ENCODE assay signal across 9 mouse cellular contexts in the genomic region with DNA sequence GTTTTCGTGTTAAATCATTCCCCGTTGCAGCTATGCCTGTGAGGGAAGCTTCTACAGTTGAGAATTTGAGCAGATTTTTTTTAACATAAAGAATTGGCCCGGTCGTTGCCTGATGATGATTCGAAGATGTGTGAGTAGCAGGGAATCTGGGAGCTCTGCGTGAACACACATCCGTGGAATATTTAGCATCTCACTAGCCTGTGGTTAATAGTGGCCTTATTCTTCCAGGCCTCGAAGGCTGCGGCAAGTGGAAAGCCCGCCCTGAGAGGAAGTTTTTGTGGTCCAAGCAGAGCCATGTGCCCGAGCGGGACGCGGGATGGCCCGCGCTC. TPM values are rescaled to one million over a fixed set of nuclear protein-coding genes. Genes with fewer than 3 reads are reported as not detected.
DNase-seq lines count a peak whose midpoint lies in the region; ATAC-seq and TF ChIP-seq lines count a peak whose summit lies in the region.
"Had no signal": no experiment of that assay in that cellular context is flagged by ENCODE, and none has a peak within 500 bp of the region (broad histone marks: within the 10 kb centered on the region; RNA-seq: fewer than 3 reads in every experiment).

No protein-coding gene starts in this region.

- H3K4me3 ChIP-seq in lung, embryonic 16.5 days (ENCODE audit: low read length): peak overlapping the region; percentile 75
- H3K4me3 ChIP-seq in forebrain, embryonic 11.5 days (ENCODE audit: low read depth, low read length): peak overlapping the region; percentile 77
- peak overlapping the region; percentile 64 for H3K4me3 ChIP-seq in limb, embryonic 11.5 days (ENCODE audit: low read depth, low read length)
- peak overlapping the region; percentile 59 for H3K4me3 ChIP-seq in olfactory bulb, adult 2 months (ENCODE audit: insufficient read depth, low read depth, low read length)

- 1% methylated on average over 16 of the region's 16 CpGs for WGBS in lung, embryonic 16.5 days
- WGBS in forebrain, embryonic 11.5 days: 2% methylated on average over 16 of the region's 16 CpGs
- WGBS in limb, embryonic 11.5 days: 2% methylated on average over 16 of the region's 16 CpGs
- WGBS in olfactory bulb, adult 2 months: 10% methylated on average over 16 of the region's 16 CpGs

- no peaks in the 10 kb centered on the region for H3K9me3 ChIP-seq in lung, embryonic 16.5 days (ENCODE audit: control insufficient read depth, low read length)
- no peaks in the 10 kb centered on the region for H3K9me3 ChIP-seq in forebrain, embryonic 11.5 days (ENCODE audit: control insufficient read depth, low read length)
- H3K9me3 ChIP-seq in limb, embryonic 11.5 days (ENCODE audit: control insufficient read depth, low read length): no peaks in the 10 kb centered on the region

- no peak for TF ChIP-seq POLR2A in olfactory bulb, adult 2 months (IDR thresholded peaks at IDR 0.05; ENCODE audit: insufficient read depth, low read depth, low read length)

- H3K9ac ChIP-seq in lung, embryonic 16.5 days (ENCODE audit: low read length): peak overlapping the region; percentile 55
- peak overlapping the region; percentile 79 for H3K9ac ChIP-seq in forebrain, embryonic 11.5 days (ENCODE audit: low read length)
- no peak overlapping the region for H3K9ac ChIP-seq in limb, embryonic 11.5 days (ENCODE audit: low read length)

- peak overlapping the region; percentile 100 for H3K4me2 ChIP-seq in lung, embryonic 16.5 days (ENCODE audit: low read depth, low read length)
- peak overlapping the region; percentile 90 for H3K4me2 ChIP-seq in forebrain, embryonic 11.5 days (ENCODE audit: low read depth, low read length, severe bottlenecking)
- H3K4me2 ChIP-seq in limb, embryonic 11.5 days (ENCODE audit: low read depth, severe bottlenecking): peak overlapping the region; percentile 86

- no peak overlapping the region for H3K27ac ChIP-seq in lung, embryonic 16.5 days (ENCODE audit: low read length)
- no peak overlapping the region for H3K27ac ChIP-seq in forebrain, embryonic 11.5 days (ENCODE audit: low read depth, low read length)
- H3K27ac ChIP-seq in limb, embryonic 11.5 days (replicated peaks; ENCODE audit: low read depth, low read length): no peak overlapping the region
- H3K27ac ChIP-seq in olfactory bulb, adult 2 months (ENCODE audit: insufficient read depth, low read depth, low read length): no peak overlapping the region

- DNase-seq in lung, postnatal 25 days (ENCODE audit: low spot score): no peak
- DNase-seq in forebrain, embryonic 11.5 days (ENCODE audit: low spot score): no peak
- DNase-seq in limb, embryonic 11.5 days (ENCODE audit: low spot score): no peak
- DNase-seq in cerebellum, adult 8-10 months: no peak
- DNase-seq in retina, embryonic 14.5 days (ENCODE audit: low spot score): no peak
- DNase-seq in layer of hippocampus, adult 8-10 months (ENCODE audit: low spot score in 2 of 2): no peak

- no peak for TF ChIP-seq CTCF in olfactory bulb, adult 2 months (IDR thresholded peaks at IDR 0.05; ENCODE audit: insufficient read depth, low read depth, low read length)

- H3K27me3 ChIP-seq in lung, embryonic 16.5 days (ENCODE audit: control insufficient read depth, insufficient read depth, low read depth, low read length): peaks cover 40% of the 10 kb centered on the region
- peaks cover 16% of the 10 kb centered on the region for H3K27me3 ChIP-seq in forebrain, embryonic 11.5 days (ENCODE audit: control insufficient read depth, insufficient read depth, low read length)
- peaks cover 37% of the 10 kb centered on the region for H3K27me3 ChIP-seq in limb, embryonic 11.5 days (ENCODE audit: control insufficient read depth, insufficient read depth, low read length)

- H3K4me1 ChIP-seq in lung, embryonic 16.5 days (replicated peaks; ENCODE audit: control insufficient read depth, insufficient read depth, low read length): peaks cover 8% of the 10 kb centered on the region
- H3K4me1 ChIP-seq in forebrain, embryonic 11.5 days (replicated peaks; ENCODE audit: control insufficient read depth, insufficient read depth, low read length): peaks cover 7% of the 10 kb centered on the region; the same call in 1 of the 2 replicates
- H3K4me1 ChIP-seq in limb, embryonic 11.5 days (ENCODE audit: control insufficient read depth, insufficient read depth, low read length): no peaks in the 10 kb centered on the region; the same call in 1 of the 2 replicates
- peaks cover 11% of the 10 kb centered on the region for H3K4me1 ChIP-seq in olfactory bulb, adult 2 months (ENCODE audit: control insufficient read depth, insufficient read depth, low read length)

- ATAC-seq in lung, embryonic 16.5 days (ENCODE audit: low read depth): no peak; the same call in 1 of the 2 replicates
- ATAC-seq in forebrain, embryonic 11.5 days (replicated peaks; ENCODE audit: low FRiP score): no peak
- ATAC-seq in limb, embryonic 11.5 days (ENCODE audit: insufficient number of reproducible peaks, low FRiP score, low TSS enrichment, low read depth): no peak

- no peaks in the 10 kb centered on the region for H3K36me3 ChIP-seq in lung, embryonic 16.5 days (ENCODE audit: control insufficient read depth, insufficient read depth, low read length)
- no peaks in the 10 kb centered on the region for H3K36me3 ChIP-seq in forebrain, embryonic 11.5 days (ENCODE audit: control insufficient read depth, insufficient read depth, low read length)
- H3K36me3 ChIP-seq in limb, embryonic 11.5 days (ENCODE audit: control insufficient read depth, insufficient read depth, low read length): no peaks in the 10 kb centered on the region

RNA-seq across cellular contexts. Expression of gene Usp44, which starts 2.0 kb away (rescaled TPM):
- polyA plus RNA-seq in lung, embryonic 16.5 days (2015; fragmentation: Nextera tagmentation; extraction: Ambion mirVana): 0.14 and 0.28 TPM in 2 replicates
- 10.5 and 11.3 TPM in 2 replicates for polyA plus RNA-seq in forebrain, embryonic 11.5 days (2014; fragmentation: Nextera tagmentation; extraction: Ambion mirVana)
- 1.3 and 1.9 TPM in 2 replicates for polyA plus RNA-seq in limb, embryonic 11.5 days (2014; fragmentation: Nextera tagmentation; extraction: Ambion mirVana)
- polyA plus RNA-seq in olfactory bulb, adult 2 months (2012; ENCODE audit: insufficient read depth, insufficient read length, low replicate concordance, missing spikeins): not detected in 2 replicates
- total RNA-seq in layer of hippocampus, adult 8-10 months (2022): not detected
- total RNA-seq: adrenal gland, adult 18-20 months had no signal
